8 mouse cellular contexts compared by ENCODE assay signal in genomic region chr6:67534191-67535004, GRCm38 (mm10). TPM values are rescaled to one million over a fixed set of nuclear protein-coding genes. Genes with fewer than 3 reads are reported as not detected.
DNase-seq lines count a peak whose midpoint lies in the region; ATAC-seq and TF ChIP-seq lines count a peak whose summit lies in the region.

No protein-coding gene starts in this region.

- H3K9ac ChIP-seq in limb, embryonic 11.5 days (ENCODE audit: low read length) = no peak overlapping the region
- H3K9ac ChIP-seq in neural tube, embryonic 12.5 days = no peak overlapping the region

- intact Hi-C loops in left cerebral cortex, adult 2 months (cut with DNase I) = loop anchor here (5.0 kb wide), 1 partner anchor 82 kb away; no protein-coding TSS in a partner anchor
- intact Hi-C loops in left cerebral cortex, postnatal 4 days (cut with DNase I) = no loop called here

- peaks cover 71% of the 10 kb centered on the region for H3K27me3 ChIP-seq in forebrain, embryonic 10.5 days (ENCODE audit: poor library complexity, severe bottlenecking)
- peaks cover 42% of the 10 kb centered on the region for H3K27me3 ChIP-seq in limb, embryonic 11.5 days (ENCODE audit: control insufficient read depth, insufficient read depth, low read length)
- peaks cover 58% of the 10 kb centered on the region for H3K27me3 ChIP-seq in neural tube, embryonic 12.5 days (replicated peaks)

- H3K9me3 ChIP-seq in forebrain, embryonic 10.5 days = no peaks in the 10 kb centered on the region
- no peaks in the 10 kb centered on the region for H3K9me3 ChIP-seq in limb, embryonic 11.5 days (ENCODE audit: control insufficient read depth, low read length)
- no peaks in the 10 kb centered on the region for H3K9me3 ChIP-seq in neural tube, embryonic 12.5 days

- no peak overlapping the region for H3K27ac ChIP-seq in left cerebral cortex, adult 2 months
- no peak overlapping the region for H3K27ac ChIP-seq in forebrain, embryonic 10.5 days
- H3K27ac ChIP-seq in limb, embryonic 11.5 days (replicated peaks; ENCODE audit: low read depth, low read length) = no peak overlapping the region
- no peak overlapping the region for H3K27ac ChIP-seq in neural tube, embryonic 12.5 days

- H3K36me3 ChIP-seq in forebrain, embryonic 10.5 days (replicated peaks) = no peaks in the 10 kb centered on the region
- H3K36me3 ChIP-seq in limb, embryonic 11.5 days (ENCODE audit: control insufficient read depth, insufficient read depth, low read length) = no peaks in the 10 kb centered on the region
- no peaks in the 10 kb centered on the region for H3K36me3 ChIP-seq in neural tube, embryonic 12.5 days

- WGBS in forebrain, embryonic 10.5 days = 9% methylated on average over 31 of the region's 31 CpGs
- WGBS in limb, embryonic 11.5 days = 4% methylated on average over 31 of the region's 31 CpGs
- WGBS in neural tube, embryonic 12.5 days = 8% methylated on average over 31 of the region's 31 CpGs

- ATAC-seq in limb, embryonic 11.5 days (ENCODE audit: insufficient number of reproducible peaks, low FRiP score, low TSS enrichment, low read depth) = no peak
- ATAC-seq in neural tube, embryonic 12.5 days (ENCODE audit: low FRiP score, low read depth) = no peak

- DNase-seq in left cerebral cortex, adult 2 months (ENCODE audit: extremely low spot score in 1 of 2, low spot score in 2 of 2) = no peak
- no peak for DNase-seq in left cerebral cortex, postnatal 4 days
- peak; percentile 26 for DNase-seq in forebrain, embryonic 10.5 days (ENCODE audit: extremely low spot score, low spot score)
- DNase-seq in limb, embryonic 11.5 days (ENCODE audit: low spot score) = peak; percentile 32
- DNase-seq in ovary, postnatal 14 days (ENCODE audit: low spot score) = no peak
- DNase-seq in cerebellum, adult 11-12 months = no peak
- DNase-seq in thymus, postnatal 36 days = no peak

- H3K4me3 ChIP-seq in left cerebral cortex, adult 2 months = peak overlapping the region; percentile 34
- peak overlapping the region; percentile 54 for H3K4me3 ChIP-seq in forebrain, embryonic 10.5 days
- H3K4me3 ChIP-seq in limb, embryonic 11.5 days (ENCODE audit: low read depth, low read length) = peak overlapping the region; percentile 34
- H3K4me3 ChIP-seq in neural tube, embryonic 12.5 days = peak overlapping the region; percentile 41

- TF ChIP-seq CTCF in left cerebral cortex, adult 2 months (IDR thresholded peaks at IDR 0.05) = no peak

- peaks cover 28% of the 10 kb centered on the region for H3K4me1 ChIP-seq in forebrain, embryonic 10.5 days
- H3K4me1 ChIP-seq in limb, embryonic 11.5 days (ENCODE audit: control insufficient read depth, insufficient read depth, low read length) = peaks cover 3% of the 10 kb centered on the region; the same call in 1 of the 2 replicates
- H3K4me1 ChIP-seq in neural tube, embryonic 12.5 days = peaks cover 16% of the 10 kb centered on the region

- peak overlapping the region; percentile 65 for H3K4me2 ChIP-seq in limb, embryonic 11.5 days (ENCODE audit: low read depth, severe bottlenecking)
- peak overlapping the region; percentile 79 for H3K4me2 ChIP-seq in neural tube, embryonic 12.5 days (replicated peaks)

RNA-seq across cellular contexts. Expression of gene Tacstd2, which starts 1.2 kb away (rescaled TPM):
- total RNA-seq in left cerebral cortex, adult 2 months (2021) = not detected
- total RNA-seq in left cerebral cortex, postnatal 4 days (2021) = under 1 TPM; 0.40 to 0.58 TPM
- polyA plus RNA-seq in forebrain, embryonic 10.5 days (2016; fragmentation: Nextera tagmentation; extraction: Ambion mirVana) = 2.8 and 4.3 TPM in 2 replicates
- polyA plus RNA-seq in limb, embryonic 11.5 days (2014; fragmentation: Nextera tagmentation; extraction: Ambion mirVana) = 11.6 and 12.4 TPM in 2 replicates
- polyA plus RNA-seq in neural tube, embryonic 12.5 days (2016; fragmentation: Nextera tagmentation; extraction: Ambion mirVana) = 2.7 and 2.8 TPM in 2 replicates

RNA-seq across cellular contexts. Expression of gene Il23r, which starts 42.7 kb away (rescaled TPM):
- not detected for total RNA-seq in left cerebral cortex, adult 2 months (2021)
- not detected for total RNA-seq in left cerebral cortex, postnatal 4 days (2021)
- polyA plus RNA-seq in forebrain, embryonic 10.5 days (2016; fragmentation: Nextera tagmentation; extraction: Ambion mirVana) = not detected in 2 replicates
- not detected in 2 replicates for polyA plus RNA-seq in limb, embryonic 11.5 days (2014; fragmentation: Nextera tagmentation; extraction: Ambion mirVana)
- polyA plus RNA-seq in neural tube, embryonic 12.5 days (2016; fragmentation: Nextera tagmentation; extraction: Ambion mirVana) = not detected in 2 replicates

Comparison
In these comparisons a context has a peak if more than half of its experiments do, and no peak if none do; other contexts are left out.
1. DNase-seq: peak in forebrain, embryonic 10.5 days (single experiment) and limb, embryonic 11.5 days (single experiment); none in left cerebral cortex, adult 2 months (0 of 2), left cerebral cortex, postnatal 4 days (single experiment), ovary, postnatal 14 days (single experiment), cerebellum, adult 11-12 months (single experiment) and thymus, postnatal 36 days (0 of 2).
2. Peak in every context shown above with its lines, with median percentiles within 50 percentile points of each other: H3K4me3 ChIP-seq.